Mouse (Mus musculus): ENCODE data around the gene Fam174b.

The Fam174b gene

DNA sequence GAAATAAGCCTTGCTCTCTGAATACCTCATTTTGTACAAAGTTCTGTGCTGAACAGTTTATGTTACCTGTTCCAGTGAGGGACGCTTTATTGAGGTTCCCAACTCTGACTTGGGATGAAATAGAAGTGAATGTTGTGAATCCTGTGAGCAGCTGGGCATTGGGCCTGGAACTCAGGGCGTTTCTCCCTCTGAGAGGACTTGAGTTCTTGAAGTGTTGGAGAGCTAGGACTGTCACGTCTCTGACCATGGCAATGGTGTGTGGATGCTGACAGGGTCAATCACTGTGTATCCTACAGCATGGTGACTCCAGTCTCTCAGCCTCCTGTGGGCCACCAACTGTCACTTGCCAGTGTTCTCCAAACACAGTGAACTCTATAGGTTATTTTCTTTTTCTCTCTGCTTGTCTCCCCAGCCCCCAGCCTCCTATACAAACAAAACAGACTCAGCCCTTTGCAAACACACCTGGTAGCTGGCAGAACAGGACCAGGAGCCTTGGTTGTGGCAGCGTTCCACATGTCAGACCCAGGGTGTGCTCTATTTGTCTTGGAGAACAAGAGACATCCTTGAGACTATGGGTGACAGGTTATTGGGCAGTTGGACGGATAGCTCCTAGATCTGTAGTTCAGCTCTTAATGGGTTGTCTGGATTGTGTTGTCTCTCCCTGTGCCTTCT, 8.5 kb downstream of the Fam174b start:
- no peak for ATAC-seq (ENCODE audit: insufficient number of reproducible peaks, low FRiP score, low TSS enrichment)

DNA sequence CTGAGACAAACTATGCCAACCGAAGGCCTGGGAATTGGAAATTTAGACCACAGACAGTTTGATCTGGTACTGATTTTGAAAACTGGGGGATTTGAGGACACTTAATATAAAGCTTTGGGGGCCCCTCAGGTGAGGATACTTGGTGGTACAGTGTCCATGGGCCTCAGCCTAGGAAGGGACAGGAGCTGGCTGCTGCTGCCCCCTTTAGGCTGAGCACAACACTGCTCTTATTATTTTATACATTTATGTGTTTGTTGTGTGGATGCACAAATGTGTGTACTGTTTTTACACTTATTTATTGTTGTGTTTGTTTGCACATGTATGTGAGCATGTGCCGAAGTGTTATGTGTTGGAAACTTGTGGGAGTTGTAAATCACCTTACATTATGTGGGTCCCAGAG, 9.2 kb downstream of the Fam174b start:
- no peak for ATAC-seq (ENCODE audit: insufficient number of reproducible peaks, low FRiP score, low TSS enrichment)

DNA sequence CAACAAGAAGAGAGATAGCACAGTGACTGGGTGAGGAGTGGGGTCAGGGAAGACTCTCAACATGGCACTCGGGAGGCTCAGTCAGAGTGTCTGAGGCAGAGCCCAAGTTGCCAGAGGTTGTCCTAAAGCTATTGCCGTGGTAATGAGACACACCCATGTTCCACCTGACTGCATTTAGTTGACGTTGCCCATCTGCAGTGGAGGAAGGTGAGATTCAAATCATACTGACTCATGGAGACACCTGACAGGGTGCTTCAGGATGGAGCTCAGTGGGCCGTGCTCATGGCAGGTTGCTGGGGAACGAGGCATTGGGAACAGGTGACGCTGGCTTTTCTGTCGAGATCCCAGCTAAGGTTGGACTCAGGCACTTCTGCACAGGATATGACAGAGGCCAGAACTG, 9.9 kb downstream of the Fam174b start:
- ATAC-seq (ENCODE audit: insufficient number of reproducible peaks, low FRiP score, low TSS enrichment), result no peak

DNA sequence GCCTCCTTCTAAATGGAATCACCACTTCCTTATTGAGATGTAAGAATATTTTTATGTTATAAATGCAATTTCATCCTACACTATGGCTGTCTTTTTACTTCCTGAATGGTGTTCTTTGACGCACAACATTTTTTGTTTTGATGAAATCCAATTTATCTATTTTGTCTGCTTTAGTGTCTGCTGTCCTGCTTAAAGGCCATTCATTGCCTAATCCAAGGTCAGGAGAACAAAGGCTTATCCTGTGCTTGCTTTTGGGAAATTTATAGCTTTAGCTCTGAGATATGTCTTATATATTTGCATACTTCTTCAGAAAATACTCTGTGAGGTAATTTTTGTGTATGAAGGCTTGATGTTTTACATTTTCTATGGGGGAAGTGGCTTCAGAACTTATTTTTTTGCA, 13.5 kb downstream of the Fam174b start:
- no peak for ATAC-seq (ENCODE audit: insufficient number of reproducible peaks, low FRiP score, low TSS enrichment)

DNA sequence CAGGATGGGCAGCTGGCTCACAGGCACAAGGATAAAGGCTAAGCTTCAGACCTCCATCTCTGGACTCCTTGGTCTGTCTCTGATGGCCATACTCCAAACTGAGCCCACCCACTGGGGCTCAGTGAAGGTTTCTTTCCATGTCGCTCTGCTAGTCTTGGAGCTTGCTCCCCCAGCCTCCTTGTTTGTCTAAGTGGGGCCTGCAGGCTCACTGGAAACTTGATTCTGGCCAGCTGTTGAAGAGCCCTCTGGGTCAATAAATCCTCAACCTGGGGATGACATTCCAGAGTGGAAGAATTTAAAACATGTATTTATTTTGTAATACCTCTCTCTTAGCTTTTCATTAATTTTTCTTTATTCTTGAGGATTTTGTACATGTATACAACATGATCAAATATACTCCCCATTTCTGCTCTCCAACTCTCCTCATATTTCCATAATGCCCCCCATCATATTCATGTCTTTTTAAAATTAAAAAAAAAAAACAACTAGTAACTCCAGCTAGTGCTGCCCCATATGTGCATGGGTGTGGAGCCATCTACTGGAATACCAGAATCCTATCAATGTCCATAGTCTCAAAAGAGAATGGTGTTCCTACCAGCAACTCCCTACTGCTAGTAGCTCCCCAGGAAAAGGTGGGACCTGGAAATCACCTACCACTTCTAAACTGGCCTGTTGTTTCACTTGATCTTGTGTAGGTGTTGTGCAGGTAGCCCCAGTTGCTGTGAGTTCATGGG, 15.4 kb downstream of the Fam174b start:
- no peak for ATAC-seq (ENCODE audit: insufficient number of reproducible peaks, low FRiP score, low TSS enrichment)

DNA sequence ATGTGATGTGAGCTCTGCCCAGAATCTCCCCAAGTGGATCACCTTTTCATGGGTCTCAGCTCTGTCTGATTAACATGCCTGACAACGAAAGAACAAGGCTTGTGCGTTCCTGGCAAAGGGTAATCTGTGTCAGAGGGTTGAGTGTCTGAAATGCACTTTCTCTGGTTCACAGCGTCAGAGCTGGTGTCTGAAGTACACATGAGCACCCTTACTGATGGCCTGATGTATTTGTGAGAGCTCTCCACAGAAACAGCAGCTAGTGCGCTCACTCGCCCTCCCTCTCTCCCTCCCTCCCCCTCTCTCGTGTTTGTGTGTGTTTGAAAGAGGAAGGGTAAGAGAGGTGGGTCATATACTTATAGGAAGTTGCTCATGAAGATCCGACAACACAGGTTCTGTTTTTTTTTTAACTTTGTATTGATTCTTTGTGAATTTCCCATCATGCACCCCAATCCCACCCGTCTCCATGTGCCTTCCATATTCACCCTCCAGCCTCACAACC, 21.6 kb downstream of the Fam174b start:
- no peak for ATAC-seq (ENCODE audit: insufficient number of reproducible peaks, low FRiP score, low TSS enrichment)

DNA sequence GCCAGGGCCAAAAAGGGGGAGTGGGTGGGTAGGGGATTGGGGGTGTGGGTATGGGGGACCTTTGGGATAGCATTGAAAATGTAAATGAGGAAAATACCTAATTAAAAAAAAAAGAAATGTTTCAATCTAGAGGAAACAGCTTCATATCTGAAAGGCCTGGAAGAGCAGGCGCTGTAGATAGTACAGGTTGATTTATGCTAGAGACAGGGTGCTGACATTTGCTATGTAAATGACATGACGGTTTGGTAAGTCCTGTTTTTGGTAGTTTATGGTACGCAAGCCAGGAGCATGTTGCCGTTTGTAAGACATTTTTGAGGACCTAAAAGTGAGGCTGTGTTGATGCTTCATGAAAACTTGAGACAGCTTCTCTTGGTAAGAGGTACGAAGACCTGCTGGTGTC, 24.6 kb downstream of the Fam174b start:
- ATAC-seq (ENCODE audit: insufficient number of reproducible peaks, low FRiP score, low TSS enrichment), result no peak

DNA sequence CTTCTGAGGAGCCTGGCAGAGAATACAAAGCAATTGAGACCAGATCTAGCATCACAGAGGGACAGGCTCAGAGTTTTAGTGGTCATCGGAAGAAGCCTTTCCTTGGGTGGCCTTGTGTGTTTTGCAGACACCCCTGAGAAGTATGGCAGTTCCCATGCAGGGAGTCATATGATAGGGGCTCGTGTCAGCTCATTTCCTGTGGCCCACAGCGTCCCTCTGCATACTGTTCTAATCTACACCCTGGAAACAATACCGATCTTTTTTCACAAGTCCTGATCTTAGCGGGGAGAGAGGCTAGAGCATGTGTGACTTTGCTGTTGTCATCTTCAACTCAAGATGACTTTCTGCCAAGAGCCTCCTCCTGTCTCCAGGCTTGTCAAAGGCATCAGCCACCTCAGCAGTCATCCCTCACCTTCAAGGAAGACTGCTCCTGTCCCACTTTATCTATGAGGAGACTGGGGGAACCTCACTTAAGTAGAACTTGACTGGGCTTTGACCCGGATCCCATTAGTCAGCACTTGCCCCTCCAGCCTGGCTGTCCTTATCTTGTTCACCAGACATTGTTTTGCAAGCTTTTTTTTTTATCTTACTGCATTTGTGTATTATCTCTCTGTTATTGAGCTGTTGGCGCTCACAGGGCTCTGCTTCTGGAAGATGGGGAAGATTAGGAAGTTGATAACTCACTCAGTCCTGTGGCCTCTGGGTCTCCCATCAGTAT, 25.2 kb downstream of the Fam174b start:
- no peak for ATAC-seq (ENCODE audit: insufficient number of reproducible peaks, low FRiP score, low TSS enrichment)

DNA sequence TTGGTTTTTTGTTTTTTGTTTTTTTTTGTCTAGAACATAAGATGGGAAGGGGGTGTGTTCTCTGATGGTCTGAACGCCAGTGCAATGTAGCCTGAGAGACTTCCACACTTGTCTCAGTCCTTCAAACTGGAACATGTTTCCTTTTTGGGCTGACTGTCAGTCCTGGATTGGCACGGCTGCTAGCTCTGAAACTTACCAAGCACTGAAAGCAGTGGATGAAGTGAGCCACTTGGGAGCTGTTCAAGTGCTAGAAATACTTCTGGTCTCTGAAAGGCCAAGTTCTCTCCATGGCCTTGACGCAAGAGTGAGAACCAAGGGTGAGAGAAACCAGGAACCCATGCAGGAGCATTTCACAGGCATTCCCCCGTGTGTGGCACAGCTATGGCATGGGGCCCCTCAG, 29.1 kb downstream of the Fam174b start:
- ATAC-seq (ENCODE audit: insufficient number of reproducible peaks, low FRiP score, low TSS enrichment), result no peak

DNA sequence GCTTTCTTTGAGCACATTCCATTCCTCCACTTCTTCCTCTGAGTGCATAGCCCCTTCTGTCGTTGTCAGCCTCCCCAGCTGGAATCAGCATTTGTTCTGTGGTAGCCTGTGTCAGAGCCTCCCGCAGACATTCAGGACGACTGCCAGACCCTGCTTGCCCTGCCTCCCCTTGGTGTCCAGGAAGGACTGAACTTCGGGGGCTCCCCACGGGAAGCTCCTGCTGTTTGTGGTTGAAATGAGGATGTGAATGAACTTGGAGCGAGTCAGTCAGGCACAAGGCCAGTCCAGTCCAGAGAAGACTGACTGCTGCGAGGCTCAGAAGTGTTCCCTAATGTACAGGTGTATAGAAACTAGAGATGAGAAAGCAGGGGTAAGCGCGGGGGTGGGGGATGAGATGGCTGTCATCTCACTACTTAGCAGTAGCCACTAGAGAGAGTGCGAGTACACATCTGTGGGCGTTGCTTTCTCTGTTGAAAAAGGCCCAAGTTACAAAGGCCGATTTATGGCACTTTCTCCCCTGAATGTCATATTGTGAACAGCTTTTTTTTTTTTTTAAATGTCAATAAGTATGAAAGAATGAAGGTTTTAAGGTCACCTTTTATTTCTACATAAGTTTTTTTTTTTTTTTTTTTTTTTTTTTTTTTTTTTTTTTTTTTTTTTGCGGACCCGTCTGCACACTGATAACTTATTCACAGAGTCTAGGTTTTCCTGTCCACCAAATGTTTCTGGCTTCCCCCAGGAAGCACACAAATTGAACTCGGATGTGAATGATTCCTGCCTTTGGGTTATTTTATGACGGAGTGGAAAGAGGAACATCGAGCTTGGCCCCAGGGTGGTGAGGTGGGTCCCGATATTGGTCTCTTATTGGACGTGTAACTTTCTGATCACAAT, 31.5 kb downstream of the Fam174b start:
- ATAC-seq (ENCODE audit: insufficient number of reproducible peaks, low FRiP score, low TSS enrichment), result no peak

DNA sequence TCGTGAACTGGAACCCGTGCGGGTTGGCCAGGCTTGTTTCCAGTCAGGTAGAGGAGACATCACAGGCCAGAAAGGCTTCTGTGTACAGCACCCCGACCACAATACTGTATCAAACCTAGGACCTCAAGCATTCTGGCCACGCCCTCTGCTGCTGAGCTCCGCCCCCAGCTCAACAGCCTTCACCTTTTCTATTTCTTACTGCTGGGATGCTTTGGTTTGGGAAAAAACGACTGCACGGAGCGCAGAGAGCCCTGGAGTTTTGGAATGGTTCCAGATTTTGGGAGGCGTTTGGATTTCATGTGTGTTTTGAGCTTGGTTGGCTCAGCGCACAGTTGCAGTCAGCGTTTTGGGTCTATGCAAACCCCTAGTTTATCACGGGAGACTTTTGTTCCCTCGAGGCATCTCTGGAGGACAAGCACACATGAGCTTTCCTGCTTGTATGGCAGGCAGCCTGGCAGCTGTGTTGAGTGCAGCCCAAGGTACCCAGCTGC, 32.2 kb downstream of the Fam174b start:
- ATAC-seq (ENCODE audit: insufficient number of reproducible peaks, low FRiP score, low TSS enrichment), result no peak

DNA sequence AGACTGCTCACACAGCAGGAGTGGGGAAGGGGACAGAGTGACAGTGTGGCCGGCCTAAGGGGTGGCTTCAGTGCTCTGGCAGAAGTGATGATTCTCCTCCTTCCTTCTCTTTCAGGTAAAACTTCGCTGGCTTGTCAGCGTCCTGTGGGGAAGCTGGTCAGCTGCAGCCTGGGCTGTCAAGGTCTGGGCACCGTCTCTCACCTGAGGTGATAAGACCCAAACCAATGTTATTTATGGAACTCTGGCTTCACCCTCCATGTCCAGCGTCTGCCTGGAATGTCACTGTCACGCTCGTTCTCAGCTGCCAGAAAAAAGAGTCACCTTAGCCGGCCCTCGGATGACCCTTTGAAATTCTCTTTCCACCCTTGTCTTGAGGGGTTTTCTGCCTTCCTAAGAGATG, 34.7 kb downstream of the Fam174b start:
- no peak for ATAC-seq (ENCODE audit: insufficient number of reproducible peaks, low FRiP score, low TSS enrichment)

DNA sequence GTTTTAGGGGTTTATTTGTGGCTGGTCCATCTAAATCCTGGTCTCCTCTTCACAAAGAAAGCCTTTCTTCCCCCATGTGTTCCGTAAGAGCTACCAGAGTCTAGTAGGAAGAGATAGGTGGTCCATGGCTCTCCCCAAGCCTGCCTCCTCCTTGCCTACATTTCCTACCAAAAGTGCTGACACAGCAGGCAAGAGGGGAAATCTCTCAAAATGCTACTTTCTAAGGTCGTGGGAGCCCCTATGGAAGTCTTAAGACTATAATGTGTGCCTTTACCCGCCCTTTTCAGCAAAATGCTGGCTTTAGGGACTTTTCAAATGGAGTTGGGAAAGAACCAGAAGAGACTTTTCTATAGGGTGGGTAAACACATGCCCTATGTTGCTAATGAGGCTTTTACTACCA, 37.7 kb downstream of the Fam174b start:
- no peak for ATAC-seq (ENCODE audit: insufficient number of reproducible peaks, low FRiP score, low TSS enrichment)

DNA sequence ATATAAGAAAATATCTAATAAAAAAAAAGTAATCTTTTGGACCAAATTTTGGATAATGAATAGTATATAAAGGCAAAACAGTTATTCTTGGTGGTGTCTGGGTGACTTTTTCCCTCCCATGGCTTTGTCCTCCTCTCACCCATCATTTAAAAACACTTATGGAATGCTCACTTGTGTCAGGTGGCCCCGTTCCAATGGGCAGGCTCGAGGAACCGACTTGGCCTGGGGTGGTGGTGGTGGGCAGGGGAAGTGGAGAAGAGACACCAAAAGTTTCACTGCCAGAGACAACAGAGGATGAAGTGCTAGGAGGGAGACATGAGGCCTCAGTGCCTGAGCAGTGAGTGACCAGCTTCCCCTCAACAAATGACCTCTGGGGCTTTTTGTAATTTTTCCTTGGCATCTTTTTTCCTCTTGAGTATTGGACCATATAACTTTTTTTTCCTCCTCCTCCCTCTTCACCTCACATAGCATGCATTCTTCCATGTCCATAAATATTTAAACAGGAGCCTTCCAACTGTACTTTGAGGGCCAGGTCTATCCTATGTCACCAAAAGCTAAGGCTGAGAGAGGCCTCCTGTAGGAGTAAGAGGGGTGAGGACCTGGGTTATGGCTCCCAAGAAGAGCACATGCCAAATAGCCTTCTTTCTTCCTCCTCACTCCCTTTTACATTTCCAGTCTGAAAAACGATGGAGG, 44.8 kb downstream of the Fam174b start:
- no peak for ATAC-seq (ENCODE audit: insufficient number of reproducible peaks, low FRiP score, low TSS enrichment)

DNA sequence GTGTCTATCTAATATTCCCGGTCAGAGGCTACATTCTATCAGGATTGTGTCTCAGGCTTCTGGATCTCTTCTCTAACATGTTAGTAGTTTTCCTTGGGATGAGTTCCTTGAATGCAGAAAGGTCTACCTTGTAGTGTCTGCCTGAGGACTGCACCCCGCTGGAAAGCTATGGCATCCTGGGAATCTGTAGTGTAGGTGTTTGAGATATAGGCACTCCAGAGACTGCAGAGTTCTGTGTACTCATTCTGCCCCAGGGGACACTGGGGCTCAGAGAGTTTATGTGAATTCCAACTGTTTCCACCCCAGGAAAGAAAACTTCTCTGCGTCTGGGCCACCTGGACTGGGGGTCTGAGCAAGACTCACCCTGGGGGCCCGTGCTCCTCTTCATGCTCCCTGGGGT, 45.7 kb downstream of the Fam174b start:
- ATAC-seq (ENCODE audit: insufficient number of reproducible peaks, low FRiP score, low TSS enrichment), result no peak

DNA sequence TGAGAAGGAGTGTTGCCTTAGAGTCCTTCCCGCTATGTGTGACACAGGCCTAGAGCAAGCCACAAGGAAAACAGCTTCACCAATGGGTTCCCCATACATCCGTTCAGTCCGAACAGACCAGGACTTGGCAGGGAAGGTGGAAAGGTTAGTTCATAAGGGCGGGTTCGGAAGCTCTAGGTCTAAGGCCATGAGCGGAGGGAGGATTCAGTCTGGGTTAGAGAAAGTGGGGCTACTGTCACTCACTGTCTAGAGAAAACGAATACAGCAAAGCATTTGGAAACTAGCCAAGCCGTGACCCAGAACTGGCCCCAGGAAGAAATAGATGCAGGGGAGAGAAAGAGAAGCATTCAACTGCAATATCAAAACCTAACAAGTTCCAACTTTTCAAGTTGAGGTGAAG, 47.4 kb downstream of the Fam174b start:
- ATAC-seq (ENCODE audit: insufficient number of reproducible peaks, low FRiP score, low TSS enrichment), result no peak

DNA sequence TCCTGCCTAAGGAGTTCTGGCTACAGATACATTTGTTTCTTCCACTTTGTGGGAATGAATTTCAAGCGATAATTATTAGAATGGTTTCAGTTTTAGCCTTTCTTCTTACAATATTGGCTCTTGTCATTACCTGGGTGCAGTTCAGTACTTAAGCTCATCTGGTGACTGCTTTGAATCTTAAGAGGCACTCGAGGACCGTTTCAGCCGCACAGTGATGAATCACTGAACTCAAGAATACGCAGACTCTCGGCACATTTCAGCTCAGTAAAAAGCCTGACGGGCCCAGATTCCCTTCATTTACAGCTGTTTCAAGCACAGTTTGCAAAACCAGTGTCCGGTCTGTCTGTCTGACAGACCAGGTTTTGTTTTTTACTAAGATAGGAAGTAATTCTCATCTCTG, 51.0 kb downstream of the Fam174b start:
- ATAC-seq (ENCODE audit: insufficient number of reproducible peaks, low FRiP score, low TSS enrichment), result no peak

DNA sequence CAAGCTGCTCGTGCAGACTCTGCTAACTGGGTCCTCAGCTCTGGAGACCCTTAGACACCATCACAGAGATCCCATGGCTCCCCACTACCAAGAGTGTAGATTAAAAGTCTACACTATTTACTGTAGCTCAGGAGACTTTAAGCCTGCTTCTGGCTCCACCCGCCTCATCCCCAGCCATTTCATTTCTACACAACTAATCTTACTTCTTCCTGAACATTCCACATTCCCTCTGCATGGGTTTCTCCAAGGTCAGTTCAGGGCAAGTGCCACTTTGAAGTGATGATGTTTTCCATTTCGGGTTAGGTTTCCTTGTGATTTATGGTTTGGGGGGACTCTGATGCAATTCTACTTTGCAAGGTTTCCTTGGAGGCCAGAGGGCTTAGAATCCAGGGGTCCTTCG, 52.1 kb downstream of the Fam174b start:
- no peak for ATAC-seq (ENCODE audit: insufficient number of reproducible peaks, low FRiP score, low TSS enrichment)

DNA sequence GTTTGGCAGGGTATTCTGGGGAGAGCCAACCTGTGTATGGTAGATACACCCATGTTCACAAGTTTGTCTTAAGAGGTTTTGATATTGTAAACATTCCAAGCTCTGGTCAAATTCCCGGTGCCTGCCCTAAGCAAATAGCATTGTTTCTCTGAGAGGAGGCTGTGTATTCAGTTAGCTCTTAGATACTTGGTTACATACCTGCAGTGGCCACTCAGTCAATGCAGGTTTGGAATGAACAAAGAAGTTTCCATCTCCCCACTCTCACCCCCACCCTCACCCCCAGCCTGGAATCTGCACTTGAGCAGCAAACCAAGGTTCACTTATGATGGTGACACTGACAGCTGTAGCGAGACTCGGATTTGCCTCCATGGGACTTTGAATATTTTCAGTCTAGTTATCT, 52.5 kb downstream of the Fam174b start:
- ATAC-seq (ENCODE audit: insufficient number of reproducible peaks, low FRiP score, low TSS enrichment), result no peak

DNA sequence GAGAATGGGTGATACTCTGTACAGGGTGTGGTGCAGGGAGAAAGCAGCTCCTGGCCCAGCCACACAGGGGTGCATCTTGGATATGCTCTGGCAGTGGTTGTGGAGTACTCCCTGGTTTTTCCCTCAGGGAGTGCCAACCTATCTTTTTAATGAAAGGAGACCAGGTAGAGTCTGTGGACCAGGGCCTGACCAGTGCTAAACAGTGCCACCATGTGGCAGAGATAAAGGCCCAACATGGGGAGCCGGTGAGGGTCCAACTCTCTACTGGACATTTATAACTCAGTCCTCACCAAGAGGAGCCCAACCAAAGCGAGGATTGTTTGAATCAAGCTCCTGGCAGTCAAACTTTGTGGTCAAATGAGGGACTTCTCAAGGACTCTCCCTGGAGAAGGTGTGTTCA, 69.2 kb downstream of the Fam174b start:
- 0 out of 2 replicates have a peak, but pooled peaks have one; percentile 10 for ATAC-seq (ENCODE audit: insufficient number of reproducible peaks, low FRiP score, low TSS enrichment)
